Mouse (Mus musculus): Measurements from ENCODE around the gene Pck1. TPM values are rescaled to one million over a fixed set of nuclear protein-coding genes. Genes with fewer than 3 reads are reported as not detected.

Pck1 gene
- polyA plus RNA-seq, 1 experiment, result not detected

GRCm38 (mm10) chr2:173165357-173165756 is 12.5 kb downstream of the Pck1 start:
- TF ChIP-seq MAX (IDR thresholded peaks at IDR 0.05), result no peak
- no peak for TF ChIP-seq CEBPB (IDR thresholded peaks at IDR 0.05; ENCODE audit: low read depth)
- TF ChIP-seq MYOD1 (IDR thresholded peaks at IDR 0.05; ENCODE audit: control insufficient read depth, insufficient read length, low read depth), result no peak
- TF ChIP-seq FOSL1 (IDR thresholded peaks at IDR 0.05; ENCODE audit: insufficient read depth, low read length, poor library complexity, severe bottlenecking), result no peak
- no peak for TF ChIP-seq MYOG (IDR thresholded peaks at IDR 0.05; ENCODE audit: control insufficient read depth, extremely low read depth, insufficient read length)
- TF ChIP-seq CTCF (IDR thresholded peaks at IDR 0.05; ENCODE audit: control insufficient read depth, insufficient read depth, insufficient read length), result no peak
- TF ChIP-seq USF1 (IDR thresholded peaks at IDR 0.05; ENCODE audit: low read depth), result no peak
- no peak overlapping the region for H3K4me3 ChIP-seq (ENCODE audit: insufficient read depth, poor library complexity, severe bottlenecking)
- peaks cover 40% of the 10 kb centered on the region for H3K27me3 ChIP-seq (ENCODE audit: control insufficient read depth, insufficient read depth, insufficient read length)

GRCm38 (mm10) chr2:173168411-173168851 is 15.6 kb downstream of the Pck1 start:
- H3K27me3 ChIP-seq (ENCODE audit: control insufficient read depth, insufficient read depth, insufficient read length), result peaks cover 36% of the 10 kb centered on the region
- H3K79me2 ChIP-seq (ENCODE audit: control insufficient read depth, insufficient read depth), result no peaks in the 10 kb centered on the region
- H3K36me3 ChIP-seq (ENCODE audit: control insufficient read depth, insufficient read depth), result no peaks in the 10 kb centered on the region
- no peak overlapping the region for H3ac ChIP-seq (ENCODE audit: control insufficient read depth, insufficient read length, low read depth)
- no peak overlapping the region for H3K4me3 ChIP-seq (ENCODE audit: insufficient read depth, poor library complexity, severe bottlenecking)
- no peaks in the 10 kb centered on the region for H3K79me3 ChIP-seq (ENCODE audit: low read depth)
- TF ChIP-seq FOSL1 (IDR thresholded peaks at IDR 0.05; ENCODE audit: insufficient read depth, low read length, poor library complexity, severe bottlenecking) (no peak), USF1 (IDR thresholded peaks at IDR 0.05; ENCODE audit: low read depth) (no peak), CTCF (IDR thresholded peaks at IDR 0.05; ENCODE audit: control insufficient read depth, insufficient read depth, insufficient read length) (no peak), MYOD1 (IDR thresholded peaks at IDR 0.05; ENCODE audit: control insufficient read depth, insufficient read length, low read depth) (no peak), MAX (IDR thresholded peaks at IDR 0.05) (no peak), MYOG (IDR thresholded peaks at IDR 0.05; ENCODE audit: control insufficient read depth, extremely low read depth, insufficient read length) (no peak), CEBPB (IDR thresholded peaks at IDR 0.05; ENCODE audit: low read depth) (no peak)

More at GRCm38 (mm10) chr2:173165357-173165756, 12.5 kb downstream of the Pck1 start:
- Histone ChIP-seq H3ac (ENCODE audit: control insufficient read depth, insufficient read length, low read depth) (no peak overlapping the region), H3K36me3 (ENCODE audit: control insufficient read depth, insufficient read depth) (no peaks in the 10 kb centered on the region), H3K79me2 (ENCODE audit: control insufficient read depth, insufficient read depth) (no peaks in the 10 kb centered on the region), H3K79me3 (ENCODE audit: low read depth) (no peaks in the 10 kb centered on the region)

GRCm38 (mm10) chr2:173170081-173170480 is 17.2 kb downstream of the Pck1 start:
- Histone ChIP-seq H3K79me3 (ENCODE audit: low read depth) (no peaks in the 10 kb centered on the region), H3K27me3 (ENCODE audit: control insufficient read depth, insufficient read depth, insufficient read length) (peaks cover 28% of the 10 kb centered on the region), H3K4me3 (ENCODE audit: insufficient read depth, poor library complexity, severe bottlenecking) (no peak overlapping the region), H3K79me2 (ENCODE audit: control insufficient read depth, insufficient read depth) (no peaks in the 10 kb centered on the region), H3ac (ENCODE audit: control insufficient read depth, insufficient read length, low read depth) (no peak overlapping the region), H3K36me3 (ENCODE audit: control insufficient read depth, insufficient read depth) (no peaks in the 10 kb centered on the region)
- TF ChIP-seq CTCF (IDR thresholded peaks at IDR 0.05; ENCODE audit: control insufficient read depth, insufficient read depth, insufficient read length) (no peak), MAX (IDR thresholded peaks at IDR 0.05) (no peak), MYOD1 (IDR thresholded peaks at IDR 0.05; ENCODE audit: control insufficient read depth, insufficient read length, low read depth) (no peak), MYOG (IDR thresholded peaks at IDR 0.05; ENCODE audit: control insufficient read depth, extremely low read depth, insufficient read length) (no peak), FOSL1 (IDR thresholded peaks at IDR 0.05; ENCODE audit: insufficient read depth, low read length, poor library complexity, severe bottlenecking) (no peak), USF1 (IDR thresholded peaks at IDR 0.05; ENCODE audit: low read depth) (no peak), CEBPB (IDR thresholded peaks at IDR 0.05; ENCODE audit: low read depth) (no peak)

GRCm38 (mm10) chr2:173170715-173171114 is 17.9 kb downstream of the Pck1 start:
- no peaks in the 10 kb centered on the region for H3K79me2 ChIP-seq (ENCODE audit: control insufficient read depth, insufficient read depth)
- no peak overlapping the region for H3K4me3 ChIP-seq (ENCODE audit: insufficient read depth, poor library complexity, severe bottlenecking)
- TF ChIP-seq MYOG (IDR thresholded peaks at IDR 0.05; ENCODE audit: control insufficient read depth, extremely low read depth, insufficient read length), result no peak
- no peak for TF ChIP-seq FOSL1 (IDR thresholded peaks at IDR 0.05; ENCODE audit: insufficient read depth, low read length, poor library complexity, severe bottlenecking)
- no peak for TF ChIP-seq MAX (IDR thresholded peaks at IDR 0.05)
- no peak for TF ChIP-seq MYOD1 (IDR thresholded peaks at IDR 0.05; ENCODE audit: control insufficient read depth, insufficient read length, low read depth)
- no peak for TF ChIP-seq USF1 (IDR thresholded peaks at IDR 0.05; ENCODE audit: low read depth)
- TF ChIP-seq CTCF (IDR thresholded peaks at IDR 0.05; ENCODE audit: control insufficient read depth, insufficient read depth, insufficient read length), result no peak
- TF ChIP-seq CEBPB (IDR thresholded peaks at IDR 0.05; ENCODE audit: low read depth), result no peak
- H3K27me3 ChIP-seq (ENCODE audit: control insufficient read depth, insufficient read depth, insufficient read length), result peaks cover 24% of the 10 kb centered on the region
- H3K36me3 ChIP-seq (ENCODE audit: control insufficient read depth, insufficient read depth), result no peaks in the 10 kb centered on the region
- no peak overlapping the region for H3ac ChIP-seq (ENCODE audit: control insufficient read depth, insufficient read length, low read depth)
- no peaks in the 10 kb centered on the region for H3K79me3 ChIP-seq (ENCODE audit: low read depth)

GRCm38 (mm10) chr2:173171470-173171869 is 18.6 kb downstream of the Pck1 start:
- Histone ChIP-seq H3K79me3 (ENCODE audit: low read depth) (no peaks in the 10 kb centered on the region), H3ac (ENCODE audit: control insufficient read depth, insufficient read length, low read depth) (no peak overlapping the region), H3K4me3 (ENCODE audit: insufficient read depth, poor library complexity, severe bottlenecking) (no peak overlapping the region), H3K36me3 (ENCODE audit: control insufficient read depth, insufficient read depth) (no peaks in the 10 kb centered on the region), H3K27me3 (ENCODE audit: control insufficient read depth, insufficient read depth, insufficient read length) (peaks cover 16% of the 10 kb centered on the region), H3K79me2 (ENCODE audit: control insufficient read depth, insufficient read depth) (no peaks in the 10 kb centered on the region)
- TF ChIP-seq CEBPB (IDR thresholded peaks at IDR 0.05; ENCODE audit: low read depth) (no peak), USF1 (IDR thresholded peaks at IDR 0.05; ENCODE audit: low read depth) (no peak), FOSL1 (IDR thresholded peaks at IDR 0.05; ENCODE audit: insufficient read depth, low read length, poor library complexity, severe bottlenecking) (no peak)

- Histone ChIP-seq H3K79me2 (ENCODE audit: control insufficient read depth, insufficient read depth) (no peaks in the 10 kb centered on the region), H3K36me3 (ENCODE audit: control insufficient read depth, insufficient read depth) (no peaks in the 10 kb centered on the region), H3K27me3 (ENCODE audit: control insufficient read depth, insufficient read depth, insufficient read length) (peaks cover 18% of the 10 kb centered on the region), H3K79me3 (ENCODE audit: low read depth) (no peaks in the 10 kb centered on the region), H3K4me3 (ENCODE audit: insufficient read depth, poor library complexity, severe bottlenecking) (no peak overlapping the region), H3ac (ENCODE audit: control insufficient read depth, insufficient read length, low read depth) (no peak overlapping the region)
- TF ChIP-seq MAX (IDR thresholded peaks at IDR 0.05) (no peak), MYOG (IDR thresholded peaks at IDR 0.05; ENCODE audit: control insufficient read depth, extremely low read depth, insufficient read length) (no peak), CTCF (IDR thresholded peaks at IDR 0.05; ENCODE audit: control insufficient read depth, insufficient read depth, insufficient read length) (no peak), CEBPB (IDR thresholded peaks at IDR 0.05; ENCODE audit: low read depth) (no peak), USF1 (IDR thresholded peaks at IDR 0.05; ENCODE audit: low read depth) (no peak), FOSL1 (IDR thresholded peaks at IDR 0.05; ENCODE audit: insufficient read depth, low read length, poor library complexity, severe bottlenecking) (no peak), MYOD1 (IDR thresholded peaks at IDR 0.05; ENCODE audit: control insufficient read depth, insufficient read length, low read depth) (no peak)
Measured at GRCm38 (mm10) chr2:173171956-173172355, 19.1 kb downstream of the Pck1 start.
